Mouse (Mus musculus): Measurements from ENCODE around the gene Scp2. TPM values are rescaled to one million over a fixed set of nuclear protein-coding genes. Genes with fewer than 3 reads are reported as not detected.
"Not testable (repeated sequence)": the region's sequence is repeated elsewhere in the genome, so short reads cannot be mapped to it uniquely, and the experiment has no call there.

The Scp2 gene
- polyA plus RNA-seq, 1 experiment from 2014 or later: 138 TPM

DNA sequence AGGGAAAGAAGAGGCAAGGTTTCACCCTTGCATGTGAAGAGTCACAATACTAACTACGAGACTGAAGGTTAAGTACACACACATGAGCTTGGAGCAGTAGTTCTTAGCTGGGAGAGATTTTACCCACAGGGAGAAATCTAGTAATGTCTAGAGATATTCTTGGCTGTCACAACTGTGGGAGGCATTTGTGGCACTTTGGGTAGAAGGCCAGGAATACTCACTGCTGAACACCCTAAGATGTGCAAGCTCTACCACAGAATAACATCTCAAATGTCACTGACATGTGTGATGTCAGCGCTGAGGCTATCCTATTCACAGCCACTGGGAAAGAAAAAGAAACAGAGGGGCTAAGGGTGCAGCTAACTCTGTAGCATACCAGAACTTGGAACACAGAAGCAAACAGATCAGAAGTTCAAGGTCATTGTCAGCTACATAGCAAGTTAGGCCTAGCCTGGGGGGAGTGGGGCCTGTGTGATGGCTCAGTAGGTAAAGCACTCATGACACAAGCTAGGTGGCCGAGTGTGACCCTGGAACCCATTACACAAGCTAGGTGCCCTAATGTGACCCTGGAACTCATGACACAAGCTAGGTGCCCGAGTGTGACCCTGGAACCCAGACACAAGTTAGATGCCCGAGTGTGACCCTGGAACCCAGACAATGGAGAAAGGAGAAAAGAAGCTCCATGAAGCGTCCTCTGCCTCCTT is 61.6 kb downstream of the Scp2 start:
- H3K27me3 ChIP-seq (ENCODE audit: low read depth, poor library complexity, severe bottlenecking): no peaks in the 10 kb centered on the region
- no peak overlapping the region for H3K27ac ChIP-seq
- no peaks in the 10 kb centered on the region for H3K9me3 ChIP-seq (replicated peaks)
- no peaks in the 10 kb centered on the region for H3K4me1 ChIP-seq
- 88% methylated on average over 6 of the region's 6 CpGs for WGBS
- no peak for DNase-seq (ENCODE audit: low spot score)
- H3K4me3 ChIP-seq: no peak overlapping the region
- no peaks in the 10 kb centered on the region for H3K36me3 ChIP-seq

DNA sequence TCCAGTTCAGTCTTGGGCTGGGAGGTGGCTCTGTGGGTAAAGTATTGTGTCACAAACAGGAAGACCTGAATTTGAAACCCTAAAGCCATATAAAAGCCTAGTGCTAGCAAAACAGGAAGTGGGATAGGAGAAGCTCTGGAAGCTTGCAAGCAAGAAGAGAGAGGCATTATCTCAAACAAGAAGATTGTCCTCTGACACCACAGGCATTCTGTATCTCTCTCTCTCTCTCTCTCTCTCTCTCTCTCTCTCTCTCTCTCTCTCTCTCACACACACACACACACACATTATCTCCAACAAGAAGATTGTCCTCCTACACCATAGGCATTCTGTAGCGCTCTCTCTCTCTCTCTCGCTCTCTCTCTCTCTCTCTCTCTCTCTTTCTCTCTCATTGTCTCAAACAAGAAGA is 62.4 kb downstream of the Scp2 start:
- H3K36me3 ChIP-seq: no peaks in the 10 kb centered on the region
- WGBS: 100% methylated on average over 2 of the region's 2 CpGs
- H3K4me1 ChIP-seq: no peaks in the 10 kb centered on the region
- no peaks in the 10 kb centered on the region for H3K9me3 ChIP-seq (replicated peaks)
- no peak for DNase-seq (ENCODE audit: low spot score)
- no peak overlapping the region for H3K4me3 ChIP-seq
- no peaks in the 10 kb centered on the region for H3K27me3 ChIP-seq (ENCODE audit: low read depth, poor library complexity, severe bottlenecking)
- H3K27ac ChIP-seq: no peak overlapping the region

DNA sequence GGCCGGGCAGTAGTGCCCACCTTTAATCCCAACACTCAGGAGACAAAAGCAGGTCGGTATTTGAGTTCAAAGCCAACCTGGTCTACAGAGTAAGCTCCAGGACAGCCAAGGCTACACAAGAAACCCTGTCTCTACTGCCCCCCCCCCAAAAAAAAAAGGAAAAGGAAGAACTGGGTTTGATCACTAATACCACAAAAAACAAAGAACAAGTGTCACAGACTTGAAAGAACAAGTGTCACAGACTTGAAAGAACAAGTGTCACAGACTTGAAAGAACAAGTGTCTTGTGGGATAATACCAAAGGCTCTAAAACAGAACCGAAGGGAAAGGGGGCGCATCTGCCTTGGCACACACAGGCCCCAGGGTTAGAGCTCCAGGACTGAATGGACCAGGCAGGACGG is 63.9 kb downstream of the Scp2 start:
- Histone ChIP-seq H3K36me3 (no peaks in the 10 kb centered on the region), H3K9me3 (replicated peaks) (no peaks in the 10 kb centered on the region), H3K27ac (no peak overlapping the region), H3K4me1 (no peaks in the 10 kb centered on the region), H3K27me3 (ENCODE audit: low read depth, poor library complexity, severe bottlenecking) (no peaks in the 10 kb centered on the region), H3K4me3 (no peak overlapping the region)
- WGBS: 75% methylated on average over 5 of the region's 5 CpGs
- DNase-seq (ENCODE audit: low spot score): no peak

- no peak overlapping the region for H3K4me3 ChIP-seq
- no peaks in the 10 kb centered on the region for H3K9me3 ChIP-seq (replicated peaks)
- no peak overlapping the region for H3K27ac ChIP-seq
- H3K36me3 ChIP-seq: no peaks in the 10 kb centered on the region
- 92% methylated on average over 2 of the region's 2 CpGs for WGBS
- H3K4me1 ChIP-seq: no peaks in the 10 kb centered on the region
- no peaks in the 10 kb centered on the region for H3K27me3 ChIP-seq (ENCODE audit: low read depth, poor library complexity, severe bottlenecking)
- DNase-seq (ENCODE audit: low spot score): no peak
Measured at GRCm38 (mm10) chr4:108079762-108080161, 65.0 kb downstream of the Scp2 start.

DNA sequence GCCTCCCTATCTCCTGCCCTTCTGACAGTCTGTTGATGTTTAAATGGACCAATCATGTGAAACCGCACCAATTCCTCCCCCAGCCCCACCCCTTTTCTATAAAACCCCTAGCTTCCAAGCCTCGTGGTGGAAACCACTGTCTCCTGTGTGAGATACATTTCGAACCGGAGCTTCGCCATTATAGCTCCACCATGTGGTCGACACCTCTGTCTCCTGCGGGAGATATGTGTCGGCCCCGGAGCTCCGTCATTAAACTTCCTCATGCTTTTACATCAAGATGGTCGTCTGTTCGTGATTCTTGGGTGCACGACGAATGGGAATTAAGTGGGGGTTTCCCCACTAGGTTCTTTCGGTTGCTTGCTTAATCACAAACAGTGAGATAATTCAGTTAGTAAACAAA is 65.6 kb downstream of the Scp2 start:
- H3K4me3 ChIP-seq; DNase-seq (ENCODE audit: low spot score); H3K4me1 ChIP-seq; H3K36me3 ChIP-seq; H3K9me3 ChIP-seq (replicated peaks); H3K27me3 ChIP-seq (ENCODE audit: low read depth, poor library complexity, severe bottlenecking); H3K27ac ChIP-seq: not testable (repeated sequence)
- WGBS: 90% methylated on average over 15 of the region's 15 CpGs

DNA sequence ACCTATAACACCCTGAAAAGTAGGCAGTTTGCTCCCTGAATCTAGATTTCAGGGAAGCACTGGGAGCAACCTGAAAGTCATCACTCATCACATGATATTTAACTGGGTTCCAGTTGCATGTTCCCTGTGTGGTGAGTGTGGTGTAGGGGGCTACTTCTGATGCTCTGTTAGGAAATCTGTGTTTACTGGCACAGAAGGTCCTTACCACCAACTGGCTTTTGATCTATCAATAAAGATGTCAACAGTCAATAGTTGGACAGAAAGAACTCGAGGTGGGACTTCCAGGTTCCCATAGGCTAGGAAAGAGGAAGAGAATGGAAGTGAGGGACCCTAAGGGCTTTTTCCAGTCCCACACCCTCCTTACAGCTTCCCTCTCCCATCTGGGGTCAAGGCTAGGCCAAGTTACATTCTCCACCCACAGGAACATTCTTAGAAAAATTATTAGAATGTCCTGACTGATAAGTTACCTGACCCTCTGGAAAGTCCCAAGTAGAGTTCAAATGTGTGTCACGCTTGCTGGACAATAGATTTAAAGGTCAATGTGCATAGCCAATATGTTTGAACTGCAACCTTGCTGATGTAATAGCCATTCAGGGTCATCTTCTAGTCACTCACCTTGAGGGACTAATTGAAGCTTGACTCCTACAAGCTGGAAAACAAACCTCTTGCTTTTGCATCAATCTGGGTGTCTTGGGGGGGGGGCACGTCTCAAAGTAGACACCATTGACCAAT is 67.4 kb downstream of the Scp2 start:
- H3K4me3 ChIP-seq: no peak overlapping the region
- H3K36me3 ChIP-seq: no peaks in the 10 kb centered on the region
- WGBS: 70% methylated on average over 3 of the region's 3 CpGs
- no peaks in the 10 kb centered on the region for H3K27me3 ChIP-seq (ENCODE audit: low read depth, poor library complexity, severe bottlenecking)
- no peak for DNase-seq (ENCODE audit: low spot score)
- H3K4me1 ChIP-seq: no peaks in the 10 kb centered on the region
- no peaks in the 10 kb centered on the region for H3K9me3 ChIP-seq (replicated peaks)
- no peak overlapping the region for H3K27ac ChIP-seq

- Histone ChIP-seq H3K9me3 (replicated peaks) (no peaks in the 10 kb centered on the region), H3K27ac (no peak overlapping the region), H3K36me3 (no peaks in the 10 kb centered on the region), H3K4me1 (peaks cover 8% of the 10 kb centered on the region), H3K4me3 (no peak overlapping the region), H3K27me3 (ENCODE audit: low read depth, poor library complexity, severe bottlenecking) (no peaks in the 10 kb centered on the region)
- WGBS: 92% methylated on average over 3 of the region's 3 CpGs
- DNase-seq (ENCODE audit: low spot score): no peak
Measured at GRCm38 (mm10) chr4:108074204-108074823, 70.5 kb downstream of the Scp2 start.

DNA sequence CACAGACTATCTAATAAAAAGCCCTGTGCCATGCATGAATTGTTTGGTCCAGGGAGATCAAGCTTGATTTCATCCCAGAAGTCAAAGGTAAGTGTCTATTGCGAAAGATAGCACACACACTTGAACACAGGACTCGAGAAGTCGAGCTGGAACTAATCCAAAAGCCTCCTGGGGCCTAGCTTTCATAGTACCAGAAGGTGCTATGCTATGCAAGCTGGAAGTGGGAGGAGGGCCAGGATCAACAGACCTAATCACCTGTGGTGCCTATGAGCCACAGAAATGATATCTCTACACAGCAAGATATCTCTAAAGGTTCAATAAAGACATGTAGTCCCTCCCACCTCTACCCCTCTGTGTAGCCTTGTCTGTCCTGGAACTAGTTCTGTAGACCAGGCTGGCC is 72.7 kb downstream of the Scp2 start:
- Histone ChIP-seq H3K4me3 (no peak overlapping the region), H3K27ac (no peak overlapping the region), H3K36me3 (peaks cover 12% of the 10 kb centered on the region), H3K9me3 (replicated peaks) (no peaks in the 10 kb centered on the region), H3K4me1 (peaks cover 8% of the 10 kb centered on the region), H3K27me3 (ENCODE audit: low read depth, poor library complexity, severe bottlenecking) (no peaks in the 10 kb centered on the region)
- WGBS: 97% methylated on average over 3 of the region's 3 CpGs
- no peak for DNase-seq (ENCODE audit: low spot score)

DNA sequence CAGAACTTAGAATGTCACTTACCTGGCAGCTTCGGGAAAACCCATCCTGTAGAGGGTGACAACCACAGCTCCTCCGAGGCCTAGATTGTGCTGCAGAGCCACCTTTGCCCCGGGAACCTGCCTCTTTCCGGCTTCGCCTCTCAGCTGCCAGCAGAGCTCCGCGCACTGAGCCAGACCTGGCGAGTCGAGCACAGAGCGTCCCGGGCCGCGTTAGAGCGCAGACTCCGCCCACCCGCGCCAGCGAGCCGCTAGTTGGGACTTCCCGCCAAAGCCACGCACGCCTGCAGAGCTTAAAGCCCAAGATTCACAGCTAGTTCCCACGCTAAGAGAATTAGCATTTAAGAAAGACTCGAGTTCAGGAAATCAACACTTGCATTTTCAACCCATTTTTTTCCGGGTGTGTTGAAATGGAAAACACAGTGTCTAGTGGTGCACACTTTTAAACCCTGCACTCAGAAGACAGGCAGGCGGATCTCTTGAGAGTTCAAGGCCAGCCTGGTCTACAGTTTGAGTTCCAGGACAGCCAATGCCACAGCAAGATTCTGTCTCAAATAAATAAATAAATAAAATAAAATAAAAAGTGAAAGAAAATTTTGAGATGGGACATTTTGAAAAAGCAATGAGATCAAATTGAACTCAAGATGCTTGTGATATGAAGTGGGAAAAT is 73.4 kb downstream of the Scp2 start:
- Histone ChIP-seq H3K27ac (peak overlapping the region; percentile 72), H3K27me3 (ENCODE audit: low read depth, poor library complexity, severe bottlenecking) (no peaks in the 10 kb centered on the region), H3K4me3 (peak overlapping the region; percentile 60), H3K36me3 (peaks cover 16% of the 10 kb centered on the region), H3K4me1 (peaks cover 8% of the 10 kb centered on the region), H3K9me3 (replicated peaks) (no peaks in the 10 kb centered on the region)
- WGBS: 3% methylated on average over 26 of the region's 26 CpGs
- DNase-seq (ENCODE audit: low spot score): peak; percentile 98

- Histone ChIP-seq H3K36me3 (peaks cover 22% of the 10 kb centered on the region), H3K4me3 (peak overlapping the region; percentile 60), H3K27ac (peak overlapping the region; percentile 72), H3K27me3 (ENCODE audit: low read depth, poor library complexity, severe bottlenecking) (no peaks in the 10 kb centered on the region), H3K4me1 (peaks cover 8% of the 10 kb centered on the region), H3K9me3 (replicated peaks) (no peaks in the 10 kb centered on the region)
- 14% methylated on average over 8 of the region's 8 CpGs for WGBS
- DNase-seq (ENCODE audit: low spot score): no peak
Measured at GRCm38 (mm10) chr4:108070723-108071122, 74.1 kb downstream of the Scp2 start.

DNA sequence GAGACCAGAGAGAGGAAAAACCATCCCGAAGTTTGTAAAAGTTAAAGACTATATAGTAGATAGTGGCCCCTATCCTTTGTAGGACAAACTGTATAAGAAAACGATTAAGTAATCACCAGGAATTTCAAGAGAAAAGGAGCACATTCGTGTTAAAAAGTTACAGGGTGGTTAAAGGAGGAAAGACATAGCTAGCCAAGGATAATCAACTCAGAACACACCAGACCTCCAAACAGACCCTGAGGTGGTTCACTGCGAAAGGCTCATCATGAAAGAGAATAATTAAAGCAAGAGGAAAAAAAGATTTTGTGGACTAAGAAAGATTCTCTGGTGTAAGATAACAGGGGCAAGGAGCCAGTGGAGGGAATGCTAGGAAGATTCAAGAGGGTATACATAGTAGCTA is 74.5 kb downstream of the Scp2 start:
- H3K27ac ChIP-seq: peak overlapping the region; percentile 72
- WGBS: 82% methylated on average over 4 of the region's 4 CpGs
- no peak for DNase-seq (ENCODE audit: low spot score)

GRCm38 (mm10) chr4:108068081-108068480 is 76.7 kb downstream of the Scp2 start:
- DNase-seq (ENCODE audit: low spot score): no peak
- H3K36me3 ChIP-seq: peaks cover 42% of the 10 kb centered on the region
- H3K27ac ChIP-seq: no peak overlapping the region
- H3K27me3 ChIP-seq (ENCODE audit: low read depth, poor library complexity, severe bottlenecking): no peaks in the 10 kb centered on the region
- no peaks in the 10 kb centered on the region for H3K9me3 ChIP-seq (replicated peaks)
- no peak overlapping the region for H3K4me3 ChIP-seq
- WGBS: 95% methylated on average over 2 of the region's 2 CpGs
- H3K4me1 ChIP-seq: peaks cover 8% of the 10 kb centered on the region

More for the DNA sequence above, 74.5 kb downstream of the Scp2 start:
- Histone ChIP-seq H3K27me3 (ENCODE audit: low read depth, poor library complexity, severe bottlenecking) (no peaks in the 10 kb centered on the region), H3K9me3 (replicated peaks) (no peaks in the 10 kb centered on the region), H3K4me1 (peaks cover 8% of the 10 kb centered on the region), H3K4me3 (peak overlapping the region; percentile 60), H3K36me3 (peaks cover 26% of the 10 kb centered on the region)

DNA sequence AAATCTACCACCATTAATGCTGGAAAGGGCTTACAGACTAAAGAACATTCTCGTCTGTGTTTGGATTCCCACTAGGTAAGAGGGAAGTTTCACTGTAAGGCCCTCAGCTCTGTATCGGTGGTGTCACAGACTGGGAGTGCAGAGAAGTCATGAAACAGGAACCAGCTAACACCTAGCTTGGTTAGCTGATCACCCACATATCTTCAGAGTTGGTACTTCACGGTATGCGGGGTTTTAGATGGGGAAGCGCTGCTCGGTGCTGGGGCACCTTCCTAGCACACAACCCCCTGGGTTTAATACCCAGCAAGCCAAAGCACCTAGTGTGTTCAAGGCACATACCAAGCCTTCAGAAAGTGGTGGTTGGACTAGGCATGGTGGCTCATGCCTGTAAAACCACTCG is 77.5 kb downstream of the Scp2 start:
- no peak overlapping the region for H3K4me3 ChIP-seq
- no peak overlapping the region for H3K27ac ChIP-seq
- no peaks in the 10 kb centered on the region for H3K9me3 ChIP-seq (replicated peaks)
- H3K36me3 ChIP-seq: peaks cover 50% of the 10 kb centered on the region
- H3K27me3 ChIP-seq (ENCODE audit: low read depth, poor library complexity, severe bottlenecking): no peaks in the 10 kb centered on the region
- WGBS: 93% methylated on average over 7 of the region's 7 CpGs
- no peak for DNase-seq (ENCODE audit: low spot score)
- peaks cover 8% of the 10 kb centered on the region for H3K4me1 ChIP-seq
